Mouse (Mus musculus): ENCODE data around the gene Prr29. TPM values are rescaled to one million over a fixed set of nuclear protein-coding genes. Genes with fewer than 3 reads are reported as not detected.

The Prr29 gene
- polyA plus RNA-seq, 1 experiment from 2014 or later: 0.62 TPM

Other genes with a start within 250 kb of the Prr29 start
- not detected in 2 replicates for gene Gm10840, start 204.6 kb upstream of the Prr29 start, polyA plus RNA-seq (2015; fragmentation: Nextera tagmentation; extraction: Ambion mirVana)
- 95.6 and 111 TPM in 2 replicates for gene Limd2, start 204.6 kb upstream of the Prr29 start, polyA plus RNA-seq (2015; fragmentation: Nextera tagmentation; extraction: Ambion mirVana)
- gene Strada, start 163.3 kb upstream of the Prr29 start, polyA plus RNA-seq (2015; fragmentation: Nextera tagmentation; extraction: Ambion mirVana): 18.8 and 19.6 TPM in 2 replicates
- gene Ccdc47, start 149.1 kb upstream of the Prr29 start, polyA plus RNA-seq (2015; fragmentation: Nextera tagmentation; extraction: Ambion mirVana): 100 and 112 TPM in 2 replicates
- gene Ddx42, start 148.5 kb upstream of the Prr29 start, polyA plus RNA-seq (2015; fragmentation: Nextera tagmentation; extraction: Ambion mirVana): 69.6 and 70.0 TPM in 2 replicates
- 46.4 and 50.9 TPM in 2 replicates for gene Ftsj3, start 109.4 kb upstream of the Prr29 start, polyA plus RNA-seq (2015; fragmentation: Nextera tagmentation; extraction: Ambion mirVana)
- 257 and 260 TPM in 2 replicates for gene Psmc5, start 109.3 kb upstream of the Prr29 start, polyA plus RNA-seq (2015; fragmentation: Nextera tagmentation; extraction: Ambion mirVana)
- 53.8 and 58.1 TPM in 2 replicates for gene Smarcd2, start 92.5 kb upstream of the Prr29 start, polyA plus RNA-seq (2015; fragmentation: Nextera tagmentation; extraction: Ambion mirVana)
- 0.21 TPM in 2 replicates for gene Tcam1, start 88.8 kb upstream of the Prr29 start, polyA plus RNA-seq (2015; fragmentation: Nextera tagmentation; extraction: Ambion mirVana)
- gene Gh, start 63.6 kb upstream of the Prr29 start, polyA plus RNA-seq (2015; fragmentation: Nextera tagmentation; extraction: Ambion mirVana): not detected in 2 replicates
- 3.5 and 3.6 TPM in 2 replicates for gene Cd79b, start 50.7 kb upstream of the Prr29 start, polyA plus RNA-seq (2015; fragmentation: Nextera tagmentation; extraction: Ambion mirVana)
- 0.04 and 0.30 TPM in 2 replicates for gene Scn4a, start 12.2 kb upstream of the Prr29 start, polyA plus RNA-seq (2015; fragmentation: Nextera tagmentation; extraction: Ambion mirVana)
- 39.5 and 40.6 TPM in 2 replicates for gene Icam2, start 22.6 kb downstream of the Prr29 start, polyA plus RNA-seq (2015; fragmentation: Nextera tagmentation; extraction: Ambion mirVana)
- 6.3 and 9.4 TPM in 2 replicates for gene Ern1, start 122.4 kb downstream of the Prr29 start, polyA plus RNA-seq (2015; fragmentation: Nextera tagmentation; extraction: Ambion mirVana)
- gene Tex2, start 248.0 kb downstream of the Prr29 start, polyA plus RNA-seq (2015; fragmentation: Nextera tagmentation; extraction: Ambion mirVana): 13.1 and 15.2 TPM in 2 replicates

Data from stomach, embryonic 16.5 days (tissue).